Mouse (Mus musculus): ENCODE data around the gene 6430571L13Rik. TPM values are rescaled to one million over a fixed set of nuclear protein-coding genes. Genes with fewer than 3 reads are reported as not detected.

The 6430571L13Rik gene
- 9.8 and 11.4 TPM in 2 replicates for polyA plus RNA-seq (2015; fragmentation: Nextera tagmentation; extraction: Ambion mirVana)

- Histone ChIP-seq H3K4me1 (ENCODE audit: control insufficient read depth, insufficient read depth, low read depth, low read length) (peaks cover 34% of the 10 kb centered on the region), H3K27ac (ENCODE audit: low read depth, low read length) (peak within 1 kb of the TSS; percentile 36), H3K9me3 (ENCODE audit: control insufficient read depth, low read length) (no peaks in the 10 kb centered on the region), H3K36me3 (ENCODE audit: control insufficient read depth, insufficient read depth, low read length) (no peaks in the 10 kb centered on the region), H3K4me2 (ENCODE audit: low read length) (peak within 1 kb of the TSS; percentile 88), H3K4me3 (ENCODE audit: low read length) (peak within 1 kb of the TSS; percentile 80), H3K27me3 (replicated peaks; ENCODE audit: control insufficient read depth, insufficient read depth, low read length) (no peaks in the 10 kb centered on the region), H3K9ac (ENCODE audit: low read depth, low read length) (peak within 1 kb of the TSS; percentile 85)
- under 1% methylated on average over 34 of the region's 34 CpGs for WGBS
- peak; percentile 94 for ATAC-seq
These were observed at the start of gene 6430571L13Rik for GRCm38 (mm10) chr9:107340267-107340859. TSS of gene 6430571L13Rik (plus strand) at chr9:107340602.

- no peaks in the 10 kb centered on the region for H3K9me3 ChIP-seq (ENCODE audit: control insufficient read depth, low read length)
- H3K4me3 ChIP-seq (ENCODE audit: low read length): no peak overlapping the region
- H3K27me3 ChIP-seq (replicated peaks; ENCODE audit: control insufficient read depth, insufficient read depth, low read length): 0 out of 2 replicates have a peak, but pooled peaks cover 3% of the 10 kb centered on the region
- no peak overlapping the region for H3K4me2 ChIP-seq (ENCODE audit: low read length)
- peak; percentile 39; the same call in 1 of the 2 replicates for ATAC-seq
- H3K27ac ChIP-seq (ENCODE audit: low read depth, low read length): no peak overlapping the region
- H3K4me1 ChIP-seq (ENCODE audit: control insufficient read depth, insufficient read depth, low read depth, low read length): peaks cover 10% of the 10 kb centered on the region; the same call in 1 of the 2 replicates
- no peak overlapping the region for H3K9ac ChIP-seq (ENCODE audit: low read depth, low read length)
- 33% methylated on average over 10 of the region's 10 CpGs for WGBS
- no peaks in the 10 kb centered on the region for H3K36me3 ChIP-seq (ENCODE audit: control insufficient read depth, insufficient read depth, low read length)
These were observed 49.5 kb upstream of the 6430571L13Rik start for GRCm38 (mm10) chr9:107290897-107291296.

GRCm38 (mm10) chr9:107294249-107294648 is 46.2 kb upstream of the 6430571L13Rik start:
- Histone ChIP-seq H3K4me1 (ENCODE audit: control insufficient read depth, insufficient read depth, low read depth, low read length) (peaks cover 16% of the 10 kb centered on the region), H3K36me3 (ENCODE audit: control insufficient read depth, insufficient read depth, low read length) (no peaks in the 10 kb centered on the region), H3K9ac (ENCODE audit: low read depth, low read length) (no peak overlapping the region), H3K9me3 (ENCODE audit: control insufficient read depth, low read length) (no peaks in the 10 kb centered on the region), H3K4me3 (ENCODE audit: low read length) (no peak overlapping the region), H3K27me3 (replicated peaks; ENCODE audit: control insufficient read depth, insufficient read depth, low read length) (0 out of 2 replicates have a peak, but pooled peaks cover under 1% of the 10 kb centered on the region), H3K27ac (ENCODE audit: low read depth, low read length) (no peak overlapping the region), H3K4me2 (ENCODE audit: low read length) (no peak overlapping the region)
- 6% methylated on average over 6 of the region's 6 CpGs for WGBS
- ATAC-seq: no peak

- 84% methylated on average over 4 of the region's 4 CpGs for WGBS
These were observed 44.8 kb upstream of the 6430571L13Rik start for GRCm38 (mm10) chr9:107295616-107296015.

GRCm38 (mm10) chr9:107296016-107296040 is 44.6 kb upstream of the 6430571L13Rik start, which contains the start of gene Cish:
TSS of gene Cish (plus strand) at chr9:107296026.
- no peak for ATAC-seq
- Histone ChIP-seq H3K9me3 (ENCODE audit: control insufficient read depth, low read length) (no peaks in the 10 kb centered on the region), H3K4me2 (ENCODE audit: low read length) (peak within 1 kb of the TSS; percentile 85), H3K36me3 (ENCODE audit: control insufficient read depth, insufficient read depth, low read length) (peaks cover 5% of the 10 kb centered on the region; the same call in 1 of the 2 replicates), H3K9ac (ENCODE audit: low read depth, low read length) (peak within 1 kb of the TSS; percentile 76), H3K27me3 (replicated peaks; ENCODE audit: control insufficient read depth, insufficient read depth, low read length) (no peaks in the 10 kb centered on the region), H3K4me3 (ENCODE audit: low read length) (peak within 1 kb of the TSS; percentile 61), H3K27ac (ENCODE audit: low read depth, low read length) (peak within 1 kb of the TSS; percentile 18; the same call in 1 of the 2 replicates), H3K4me1 (ENCODE audit: control insufficient read depth, insufficient read depth, low read depth, low read length) (peaks cover 8% of the 10 kb centered on the region)

More at GRCm38 (mm10) chr9:107295616-107296015, 44.8 kb upstream of the 6430571L13Rik start:
- Histone ChIP-seq H3K9ac (ENCODE audit: low read depth, low read length) (no peak overlapping the region), H3K4me2 (ENCODE audit: low read length) (no peak overlapping the region), H3K36me3 (ENCODE audit: control insufficient read depth, insufficient read depth, low read length) (peaks cover 3% of the 10 kb centered on the region; the same call in 1 of the 2 replicates), H3K27ac (ENCODE audit: low read depth, low read length) (no peak overlapping the region), H3K4me1 (ENCODE audit: control insufficient read depth, insufficient read depth, low read depth, low read length) (peaks cover 8% of the 10 kb centered on the region), H3K27me3 (replicated peaks; ENCODE audit: control insufficient read depth, insufficient read depth, low read length) (no peaks in the 10 kb centered on the region), H3K9me3 (ENCODE audit: control insufficient read depth, low read length) (no peaks in the 10 kb centered on the region), H3K4me3 (ENCODE audit: low read length) (no peak overlapping the region)
- ATAC-seq: no peak

GRCm38 (mm10) chr9:107296041-107296440 is 44.4 kb upstream of the 6430571L13Rik start:
- WGBS: 8% methylated on average over 14 of the region's 14 CpGs
- Histone ChIP-seq H3K9me3 (ENCODE audit: control insufficient read depth, low read length) (no peaks in the 10 kb centered on the region), H3K27me3 (replicated peaks; ENCODE audit: control insufficient read depth, insufficient read depth, low read length) (no peaks in the 10 kb centered on the region), H3K9ac (ENCODE audit: low read depth, low read length) (no peak overlapping the region), H3K4me3 (ENCODE audit: low read length) (peak overlapping the region; percentile 61), H3K36me3 (ENCODE audit: control insufficient read depth, insufficient read depth, low read length) (peaks cover 7% of the 10 kb centered on the region; the same call in 1 of the 2 replicates), H3K4me2 (ENCODE audit: low read length) (peak overlapping the region; percentile 85), H3K4me1 (ENCODE audit: control insufficient read depth, insufficient read depth, low read depth, low read length) (peaks cover 8% of the 10 kb centered on the region), H3K27ac (ENCODE audit: low read depth, low read length) (no peak overlapping the region)
- peak; percentile 44 for ATAC-seq

- H3K36me3 ChIP-seq (ENCODE audit: control insufficient read depth, insufficient read depth, low read length): peaks cover 8% of the 10 kb centered on the region; the same call in 1 of the 2 replicates
- peak overlapping the region; percentile 61 for H3K4me3 ChIP-seq (ENCODE audit: low read length)
- peak; percentile 99 for ATAC-seq
- peak overlapping the region; percentile 85 for H3K4me2 ChIP-seq (ENCODE audit: low read length)
- H3K9me3 ChIP-seq (ENCODE audit: control insufficient read depth, low read length): no peaks in the 10 kb centered on the region
- peaks cover 8% of the 10 kb centered on the region for H3K4me1 ChIP-seq (ENCODE audit: control insufficient read depth, insufficient read depth, low read depth, low read length)
- WGBS: under 1% methylated on average over 31 of the region's 31 CpGs
- peak overlapping the region; percentile 76 for H3K9ac ChIP-seq (ENCODE audit: low read depth, low read length)
- peak overlapping the region; percentile 18; the same call in 1 of the 2 replicates for H3K27ac ChIP-seq (ENCODE audit: low read depth, low read length)
- H3K27me3 ChIP-seq (replicated peaks; ENCODE audit: control insufficient read depth, insufficient read depth, low read length): no peaks in the 10 kb centered on the region
These were observed 43.9 kb upstream of the 6430571L13Rik start for GRCm38 (mm10) chr9:107296501-107296965.

- Histone ChIP-seq H3K9ac (ENCODE audit: low read depth, low read length) (peak overlapping the region; percentile 76), H3K27ac (ENCODE audit: low read depth, low read length) (no peak overlapping the region), H3K27me3 (replicated peaks; ENCODE audit: control insufficient read depth, insufficient read depth, low read length) (no peaks in the 10 kb centered on the region), H3K4me1 (ENCODE audit: control insufficient read depth, insufficient read depth, low read depth, low read length) (peaks cover 8% of the 10 kb centered on the region), H3K4me2 (ENCODE audit: low read length) (peak overlapping the region; percentile 85), H3K9me3 (ENCODE audit: control insufficient read depth, low read length) (no peaks in the 10 kb centered on the region), H3K36me3 (ENCODE audit: control insufficient read depth, insufficient read depth, low read length) (peaks cover 8% of the 10 kb centered on the region; the same call in 1 of the 2 replicates), H3K4me3 (ENCODE audit: low read length) (peak overlapping the region; percentile 61)
- WGBS: 11% methylated on average over 16 of the region's 16 CpGs
- ATAC-seq: no peak
These were observed 43.3 kb upstream of the 6430571L13Rik start for GRCm38 (mm10) chr9:107297059-107297458.

GRCm38 (mm10) chr9:107297658-107298057 is 42.7 kb upstream of the 6430571L13Rik start:
- Histone ChIP-seq H3K9ac (ENCODE audit: low read depth, low read length) (no peak overlapping the region), H3K4me1 (ENCODE audit: control insufficient read depth, insufficient read depth, low read depth, low read length) (peaks cover 8% of the 10 kb centered on the region), H3K36me3 (ENCODE audit: control insufficient read depth, insufficient read depth, low read length) (peaks cover 8% of the 10 kb centered on the region; the same call in 1 of the 2 replicates), H3K9me3 (ENCODE audit: control insufficient read depth, low read length) (no peaks in the 10 kb centered on the region), H3K4me2 (ENCODE audit: low read length) (peak overlapping the region; percentile 85), H3K27ac (ENCODE audit: low read depth, low read length) (no peak overlapping the region), H3K4me3 (ENCODE audit: low read length) (peak overlapping the region; percentile 61), H3K27me3 (replicated peaks; ENCODE audit: control insufficient read depth, insufficient read depth, low read length) (no peaks in the 10 kb centered on the region)
- 89% methylated on average over 4 of the region's 4 CpGs for WGBS
- ATAC-seq: no peak
